Mouse (Mus musculus) layer of hippocampus, adult 9-10 months (tissue): ENCODE measurements at regions not wholly inside any gene's neighbourhood (a gene's known extent, or its start where the extent isn't known, plus 50 kb on each side); places are given as distances from the start of the nearest gene placed in this dataset.

Source experiments
- DNase-seq: peaks from one replicate; pipeline ENCODE4 v3.0.0; 2022; ENCODE audit warnings: low spot score

- DNase-seq = no peak
These were observed 113.1 kb upstream of the Ralgapa2 start for GRCm38 (mm10) chr2:146625166-146625751.

GRCm38 (mm10) chr2:146626531-146626930 is 114.4 kb upstream of the Ralgapa2 start:
- DNase-seq = no peak

GRCm38 (mm10) chr2:146630179-146630578 is 118.0 kb upstream of the Ralgapa2 start:
- no peak for DNase-seq

- no peak for DNase-seq
These were observed 119.0 kb upstream of the Ralgapa2 start for GRCm38 (mm10) chr2:146631098-146631497.

GRCm38 (mm10) chr2:146633329-146634070 is 121.4 kb upstream of the Ralgapa2 start:
- DNase-seq = peak; percentile 75

GRCm38 (mm10) chr2:146637573-146637972 is 125.4 kb upstream of the Ralgapa2 start:
- no peak for DNase-seq

GRCm38 (mm10) chr2:146646237-146646972 is 134.3 kb upstream of the Ralgapa2 start:
- DNase-seq = no peak

GRCm38 (mm10) chr2:146646973-146647282 is 134.8 kb upstream of the Ralgapa2 start:
- no peak for DNase-seq

- no peak for DNase-seq
These were observed 149.2 kb upstream of the Ralgapa2 start for GRCm38 (mm10) chr2:146661346-146661745.

- DNase-seq = no peak
These were observed 160.6 kb upstream of the Ralgapa2 start for GRCm38 (mm10) chr2:146672761-146673160.

GRCm38 (mm10) chr2:146681979-146682378 is 169.8 kb upstream of the Ralgapa2 start:
- no peak for DNase-seq

GRCm38 (mm10) chr2:146685854-146686507 is 169.7 kb upstream of the Kiz start:
- no peak for DNase-seq

- DNase-seq = no peak
These were observed 167.1 kb upstream of the Kiz start for GRCm38 (mm10) chr2:146688544-146688943.

- no peak for DNase-seq
These were observed 162.2 kb upstream of the Kiz start for GRCm38 (mm10) chr2:146693484-146693883.

- no peak for DNase-seq
These were observed 161.6 kb upstream of the Kiz start for GRCm38 (mm10) chr2:146694041-146694440.

- no peak for DNase-seq
These were observed 159.4 kb upstream of the Kiz start for GRCm38 (mm10) chr2:146696277-146696676.

GRCm38 (mm10) chr2:146696727-146697126 is 158.9 kb upstream of the Kiz start:
- DNase-seq = no peak

GRCm38 (mm10) chr2:146710676-146711075 is 145.0 kb upstream of the Kiz start:
- DNase-seq = no peak

GRCm38 (mm10) chr2:146721184-146721715 is 134.4 kb upstream of the Kiz start:
- no peak for DNase-seq

GRCm38 (mm10) chr2:146722351-146723025 is 133.2 kb upstream of the Kiz start:
- DNase-seq = no peak

- no peak for DNase-seq
These were observed 132.5 kb upstream of the Kiz start for GRCm38 (mm10) chr2:146723172-146723571.

GRCm38 (mm10) chr2:146723671-146724070 is 132.0 kb upstream of the Kiz start:
- no peak for DNase-seq
